Mouse (Mus musculus): ENCODE results near the gene Ccdc82.

The Ccdc82 gene

DNA sequence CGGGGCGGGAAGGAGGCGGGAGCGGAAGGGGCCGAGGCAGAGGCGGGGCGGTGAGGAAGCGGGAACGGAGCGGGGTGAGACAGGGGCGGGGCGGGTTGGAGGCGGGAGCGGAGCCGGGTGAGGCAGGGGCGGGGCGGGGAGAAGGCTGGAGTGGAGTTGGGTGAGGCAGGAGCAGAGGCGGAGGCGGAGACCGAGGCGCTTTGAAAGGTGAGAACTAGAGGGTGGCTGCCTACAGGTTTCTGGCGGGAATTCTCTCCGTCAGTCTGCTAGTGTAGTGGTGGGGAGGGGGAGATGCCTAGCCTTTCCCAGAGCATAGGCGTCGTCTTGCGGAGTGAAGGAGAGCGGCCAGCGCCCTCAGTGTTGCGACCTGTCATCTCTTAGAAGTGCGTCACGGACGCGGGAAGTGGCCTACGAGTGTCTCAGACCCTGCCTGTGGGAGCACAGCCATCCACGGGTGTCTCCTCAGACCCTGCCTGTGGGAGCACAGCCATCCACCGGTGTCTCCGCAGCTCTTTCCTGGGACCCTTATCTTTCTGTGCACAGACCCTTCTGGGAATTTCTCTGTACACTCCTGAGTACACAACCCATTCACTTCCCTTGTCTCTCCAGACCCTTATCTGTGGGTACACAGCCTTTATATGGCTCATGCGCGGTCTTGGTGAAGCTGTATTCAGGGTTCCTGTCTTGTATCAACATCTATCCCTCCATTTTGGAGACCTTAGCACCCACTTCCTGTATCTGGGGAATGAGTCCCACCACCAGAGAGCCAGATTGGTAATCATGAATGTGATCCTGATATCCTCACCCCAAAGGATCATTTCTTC is at the start of gene Ccdc82:
Ccdc82 (plus strand) TSS at position 141 of the 824 bp plus-strand sequence.
- TF ChIP-seq GATA4 (IDR thresholded peaks at IDR 0.05; ENCODE audit: insufficient replicate concordance, low read length), result no peak

DNA sequence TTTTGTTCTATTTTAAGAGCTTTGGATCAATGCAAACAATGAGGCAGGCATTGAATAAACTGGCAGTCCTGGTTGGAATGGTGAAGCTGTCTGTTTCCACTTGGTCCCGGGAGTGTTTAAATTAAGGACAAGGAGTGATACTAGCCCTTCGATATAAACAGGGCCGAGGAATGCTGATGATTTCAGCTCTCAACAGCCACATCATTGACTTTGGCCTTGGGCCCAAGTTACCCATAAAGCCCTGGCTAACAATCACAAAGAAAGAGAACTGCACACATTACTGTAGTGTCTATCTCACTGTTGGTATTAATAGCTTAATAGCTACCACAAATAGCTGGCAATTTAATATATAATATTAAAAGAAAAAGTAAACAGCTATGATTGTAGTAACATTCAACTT is 46.7 kb upstream of the Ccdc82 start:
- TF ChIP-seq GATA4 (IDR thresholded peaks at IDR 0.05; ENCODE audit: insufficient replicate concordance, low read length), result no peak

GRCm38 (mm10) chr9:13203109-13203508 is 43.6 kb upstream of the Ccdc82 start:
- no peak for TF ChIP-seq GATA4 (IDR thresholded peaks at IDR 0.05; ENCODE audit: insufficient replicate concordance, low read length)

DNA sequence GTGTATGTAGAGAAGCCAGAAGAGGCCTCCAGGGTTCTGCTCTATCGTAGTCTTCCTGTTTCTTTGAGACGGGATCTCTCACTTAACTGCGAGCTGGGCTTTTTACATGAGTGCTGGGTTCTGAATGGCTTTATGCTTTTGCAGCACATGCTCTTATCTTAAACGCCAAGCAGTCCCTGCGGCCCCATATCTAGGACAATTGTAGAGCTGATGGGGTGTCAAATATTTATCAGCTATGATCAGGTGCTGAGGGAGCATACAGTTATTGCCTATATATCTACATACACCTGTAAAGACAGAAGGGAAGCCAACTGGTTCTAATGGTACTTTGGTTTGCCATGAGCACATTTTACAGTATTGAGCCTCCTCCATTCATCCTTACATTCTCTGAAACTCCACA is 43.1 kb upstream of the Ccdc82 start:
- no peak for TF ChIP-seq GATA4 (IDR thresholded peaks at IDR 0.05; ENCODE audit: insufficient replicate concordance, low read length)

GRCm38 (mm10) chr9:13206369-13206768 is 40.4 kb upstream of the Ccdc82 start:
- TF ChIP-seq GATA4 (IDR thresholded peaks at IDR 0.05; ENCODE audit: insufficient replicate concordance, low read length), result no peak

DNA sequence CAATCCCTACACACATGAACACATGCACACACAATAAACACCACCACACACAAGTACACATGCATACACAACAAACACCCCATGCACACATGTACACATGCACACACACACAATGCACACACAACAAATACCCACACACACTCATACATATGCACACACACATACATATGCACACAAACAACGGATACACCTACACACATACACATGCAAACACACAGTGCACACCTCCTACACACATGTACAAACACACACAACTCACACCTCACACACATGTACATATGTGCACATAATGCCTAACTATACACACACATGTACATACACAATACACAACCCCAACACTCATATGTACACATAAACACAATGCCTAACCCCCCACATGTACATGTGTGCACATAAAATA is 20.9 kb upstream of the Ccdc82 start:
- no peak for TF ChIP-seq GATA4 (IDR thresholded peaks at IDR 0.05; ENCODE audit: insufficient replicate concordance, low read length)

GRCm38 (mm10) chr9:13230553-13230952 is 16.2 kb upstream of the Ccdc82 start:
- TF ChIP-seq GATA4 (IDR thresholded peaks at IDR 0.05; ENCODE audit: insufficient replicate concordance, low read length), result no peak

DNA sequence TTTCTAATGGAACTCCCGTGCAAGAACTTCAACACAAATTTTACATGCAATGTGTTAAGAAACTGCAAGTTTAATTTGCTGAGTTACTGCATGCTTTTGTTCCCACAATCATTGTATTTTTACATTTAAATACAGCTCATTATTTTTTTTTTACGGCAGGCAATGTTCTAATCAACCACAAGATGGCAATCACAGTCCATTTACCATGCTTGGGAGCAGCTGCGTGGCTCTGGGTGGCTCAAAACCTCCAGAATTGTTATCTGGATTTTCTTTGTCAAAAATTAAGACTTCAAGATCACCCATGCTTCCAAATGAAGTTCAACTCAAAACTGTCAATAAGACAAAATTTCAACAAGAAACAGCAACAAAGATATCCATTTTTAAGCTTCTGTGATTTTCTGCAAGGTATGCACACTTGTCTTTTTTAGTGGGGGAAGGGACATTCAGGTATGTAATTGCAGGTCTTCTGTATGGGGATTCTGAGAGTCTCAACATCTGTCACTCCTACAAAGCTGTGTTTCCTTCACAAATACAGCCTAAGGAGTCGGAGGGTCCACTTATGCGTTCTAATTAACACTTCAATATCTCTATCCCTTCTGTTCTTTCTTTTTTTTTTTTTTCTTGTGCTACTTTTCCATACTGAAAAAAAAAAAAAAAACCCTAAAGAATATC is 15.1 kb upstream of the Ccdc82 start:
- no peak for TF ChIP-seq GATA4 (IDR thresholded peaks at IDR 0.05; ENCODE audit: insufficient replicate concordance, low read length)

GRCm38 (mm10) chr9:13242321-13242720 is 4.4 kb upstream of the Ccdc82 start:
- no peak for TF ChIP-seq GATA4 (IDR thresholded peaks at IDR 0.05; ENCODE audit: insufficient replicate concordance, low read length)

DNA sequence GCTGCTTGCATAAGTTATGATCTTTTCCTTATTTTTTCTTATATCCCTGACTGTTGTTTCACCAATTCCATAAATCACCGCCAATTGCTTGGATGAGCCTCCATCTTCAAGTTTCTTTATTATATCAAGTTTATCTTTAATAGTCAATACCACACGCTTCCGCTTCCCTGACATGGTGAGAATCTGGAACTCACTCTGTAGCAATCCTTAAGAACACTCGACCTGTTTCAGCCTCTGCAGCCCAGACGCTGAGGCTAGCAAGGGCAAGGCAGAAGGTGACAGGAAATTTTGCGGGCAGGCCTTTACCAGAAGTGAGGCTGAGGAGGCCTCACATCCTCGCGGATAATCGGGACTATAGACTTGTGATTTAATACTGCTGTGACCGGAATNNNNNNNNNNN is 1.3 kb upstream of the Ccdc82 start, which contains the start of gene Jrkl:
Jrkl (minus strand) TSS at position 349 of the 400 bp plus-strand sequence.
- no peak for TF ChIP-seq GATA4 (IDR thresholded peaks at IDR 0.05; ENCODE audit: insufficient replicate concordance, low read length)

- TF ChIP-seq GATA4 (IDR thresholded peaks at IDR 0.05; ENCODE audit: insufficient replicate concordance, low read length), result no peak
Observed at GRCm38 (mm10) chr9:13248104-13248503, 1.3 kb downstream of the Ccdc82 start.

DNA sequence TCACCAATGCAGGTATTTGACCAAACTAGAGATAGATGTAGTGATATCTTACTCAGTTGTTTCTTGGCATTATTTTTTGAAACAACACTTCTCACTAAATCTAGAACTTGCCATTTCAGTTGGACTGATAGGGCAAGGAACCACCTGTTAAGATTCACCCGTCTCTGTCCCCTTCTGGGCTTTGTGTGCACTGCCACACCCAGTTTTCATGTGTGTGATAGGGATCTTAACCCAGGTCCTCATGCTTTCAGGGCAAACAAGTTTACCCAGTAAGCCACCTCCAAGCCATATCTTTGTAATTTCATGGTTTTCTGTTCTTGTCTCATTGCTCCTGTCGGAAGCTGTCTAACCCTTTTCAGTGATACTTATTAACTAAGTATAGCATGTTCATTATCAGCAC is 4.5 kb downstream of the Ccdc82 start:
- TF ChIP-seq GATA4 (IDR thresholded peaks at IDR 0.05; ENCODE audit: insufficient replicate concordance, low read length), result no peak

DNA sequence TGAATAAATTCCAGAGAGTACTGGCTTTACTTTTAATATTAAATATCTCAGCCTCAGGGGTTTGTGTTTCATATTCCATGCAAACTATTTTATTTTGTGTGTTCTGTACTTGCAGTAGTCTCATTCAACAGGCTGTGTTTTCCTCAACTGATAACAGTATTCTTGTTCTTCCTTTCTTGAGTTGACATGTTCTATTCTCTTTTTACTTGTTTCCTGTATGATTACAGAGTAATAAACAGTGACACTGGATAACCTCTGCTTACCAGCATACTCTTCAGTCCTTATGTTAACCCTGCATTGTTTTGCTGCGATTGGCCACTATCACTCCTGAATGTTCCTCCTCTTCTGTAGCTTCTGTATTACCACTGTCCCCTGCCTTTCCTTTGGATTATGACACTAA is 10.0 kb downstream of the Ccdc82 start:
- TF ChIP-seq GATA4 (IDR thresholded peaks at IDR 0.05; ENCODE audit: insufficient replicate concordance, low read length), result no peak

DNA sequence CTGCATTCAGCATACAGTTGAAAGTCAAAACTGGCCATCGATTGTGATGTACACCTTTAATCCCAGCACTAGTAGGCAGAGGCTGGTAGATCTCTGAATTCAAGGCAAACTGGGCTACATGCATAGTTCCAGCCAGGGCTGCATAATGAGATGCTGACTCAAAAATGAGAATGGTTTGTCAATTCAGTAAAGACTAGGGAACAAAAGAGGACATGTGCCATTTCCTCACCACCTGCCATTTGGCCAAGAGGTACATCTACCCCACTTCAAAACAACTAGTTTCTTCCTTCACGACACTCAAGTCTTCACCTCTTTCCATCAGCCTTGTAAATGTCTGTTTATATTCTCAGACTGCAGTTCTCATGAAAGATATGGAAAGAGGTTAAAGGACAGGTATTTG is 11.4 kb downstream of the Ccdc82 start:
- no peak for TF ChIP-seq GATA4 (IDR thresholded peaks at IDR 0.05; ENCODE audit: insufficient replicate concordance, low read length)

GRCm38 (mm10) chr9:13260980-13261379 is 14.2 kb downstream of the Ccdc82 start:
- no peak for TF ChIP-seq GATA4 (IDR thresholded peaks at IDR 0.05; ENCODE audit: insufficient replicate concordance, low read length)

- no peak for TF ChIP-seq GATA4 (IDR thresholded peaks at IDR 0.05; ENCODE audit: insufficient replicate concordance, low read length)
Observed at GRCm38 (mm10) chr9:13273219-13273618, 26.5 kb downstream of the Ccdc82 start.

Data from liver, adult (tissue).